Mouse (Mus musculus) embryonic facial prominence, embryonic 15.5 days (tissue): ENCODE data around the gene Steap2. TPM values are rescaled to one million over a fixed set of nuclear protein-coding genes. Genes with fewer than 3 reads are reported as not detected.
A peak's percentile ranks its signal among the peaks of the same experiment; 100 is the strongest.

Source experiments
- ATAC-seq: fragments of 200-750 bp; cut with Nextera tagmentation; 2 replicates; pipeline ENCODE4 v1.8.0; 2017; ENCODE audit warnings: low read depth, moderate TSS enrichment; ENCODE audit not compliant: insufficient number of reproducible peaks, low FRiP score, low TSS enrichment
- H3K27ac ChIP-seq: fragments of 300-500 bp; sonication (generic); replicated peaks from 2 replicates; pipeline ENCODE4 v1.5.1; 2015; ENCODE audit warnings: mild to moderate bottlenecking, inconsistent platforms
- H3K27me3 ChIP-seq: fragments of 300-500 bp; sonication (generic); 2 replicates; pipeline ENCODE4 v1.6.1; 2015; ENCODE audit warnings: inconsistent platforms
- H3K36me3 ChIP-seq: fragments of 300-500 bp; sonication (generic); 2 replicates; pipeline ENCODE4 v1.6.1; 2015; ENCODE audit warnings: mild to moderate bottlenecking, inconsistent platforms
- H3K4me1 ChIP-seq: fragments of 300-500 bp; sonication (generic); 2 replicates; pipeline ENCODE4 v1.6.1; 2015; ENCODE audit warnings: inconsistent platforms
- H3K4me2 ChIP-seq: fragments of 300-500 bp; sonication (generic); replicated peaks from 2 replicates; pipeline ENCODE4 v1.6.1; 2015; ENCODE audit warnings: mild to moderate bottlenecking, inconsistent platforms
- H3K4me3 ChIP-seq: fragments of 300-500 bp; sonication (generic); replicated peaks from 2 replicates; pipeline ENCODE4 v1.5.1; 2015; ENCODE audit warnings: mild to moderate bottlenecking, inconsistent platforms
- H3K9ac ChIP-seq: fragments of 300-500 bp; sonication (generic); 2 replicates; pipeline ENCODE4 v1.6.1; 2015; ENCODE audit warnings: inconsistent platforms
- H3K9me3 ChIP-seq: fragments of 300-500 bp; sonication (generic); replicated peaks from 2 replicates; pipeline ENCODE4 v1.6.1; 2016; ENCODE audit warnings: inconsistent platforms
- WGBS: fragments of 180-500 bp; shearing (Covaris S2); methylation state at CpG from one replicate; pipeline ENCODE4 v1.1.7; 2015; 5-methylcytosine and 5-hydroxymethylcytosine counted together
- polyA plus RNA-seq: library from polyadenylated mRNA; unstranded; fragments of >200 nt; fragmentation: Nextera tagmentation; extraction: Ambion mirVana; gene quantifications from 2 replicates; pipeline ENCODE4 v1.2.1, GENCODE M21; 2015

Gene Steap2
- 5.2 and 6.2 TPM in 2 replicates for polyA plus RNA-seq

- peak within 1 kb of the TSS; percentile 82 for H3K4me2 ChIP-seq
- no peaks in the 10 kb centered on the region for H3K4me1 ChIP-seq
- WGBS = under 1% methylated on average over 59 of the region's 66 CpGs
- H3K36me3 ChIP-seq = no peaks in the 10 kb centered on the region
- peak within 1 kb of the TSS; percentile 75 for H3K4me3 ChIP-seq
- H3K27me3 ChIP-seq = no peaks in the 10 kb centered on the region
- peak within 1 kb of the TSS; percentile 58 for H3K27ac ChIP-seq
- peak within 1 kb of the TSS; percentile 66 for H3K9ac ChIP-seq
- peak; percentile 91 for ATAC-seq
- H3K9me3 ChIP-seq = no peaks in the 10 kb centered on the region
These were observed at the start of gene Steap2 for GRCm38 (mm10) chr5:5693956-5694653. Gene Steap2 (minus strand): TSS chr5:5694578.

DNA sequence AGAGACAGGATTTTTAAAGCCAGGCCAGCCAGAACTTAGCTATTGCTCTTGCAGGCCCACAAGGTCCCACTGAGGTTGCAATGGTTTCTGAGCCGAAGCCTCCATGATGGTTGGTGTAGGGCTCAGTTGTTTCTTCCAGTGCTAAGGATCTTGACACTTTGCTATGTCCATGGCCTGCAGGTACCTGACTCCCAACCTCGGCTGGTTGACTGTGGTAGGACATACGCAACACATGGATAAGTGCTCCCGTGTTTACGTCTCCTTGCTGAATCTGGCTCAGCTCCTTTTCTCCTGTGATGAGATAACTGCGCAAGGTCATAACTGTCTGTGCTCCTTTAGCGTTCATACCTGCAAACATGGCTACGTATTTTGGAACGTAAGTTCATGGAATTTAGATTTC lies 40.1 kb upstream of the Steap2 start:
- H3K27me3 ChIP-seq = no peaks in the 10 kb centered on the region
- H3K9ac ChIP-seq = no peak overlapping the region
- H3K36me3 ChIP-seq = no peaks in the 10 kb centered on the region
- ATAC-seq = no peak
- H3K4me2 ChIP-seq = no peak overlapping the region
- no peaks in the 10 kb centered on the region for H3K4me1 ChIP-seq
- no peak overlapping the region for H3K27ac ChIP-seq
- H3K9me3 ChIP-seq = no peaks in the 10 kb centered on the region
- 95% methylated on average over 9 of the region's 9 CpGs for WGBS
- H3K4me3 ChIP-seq = no peak overlapping the region

DNA sequence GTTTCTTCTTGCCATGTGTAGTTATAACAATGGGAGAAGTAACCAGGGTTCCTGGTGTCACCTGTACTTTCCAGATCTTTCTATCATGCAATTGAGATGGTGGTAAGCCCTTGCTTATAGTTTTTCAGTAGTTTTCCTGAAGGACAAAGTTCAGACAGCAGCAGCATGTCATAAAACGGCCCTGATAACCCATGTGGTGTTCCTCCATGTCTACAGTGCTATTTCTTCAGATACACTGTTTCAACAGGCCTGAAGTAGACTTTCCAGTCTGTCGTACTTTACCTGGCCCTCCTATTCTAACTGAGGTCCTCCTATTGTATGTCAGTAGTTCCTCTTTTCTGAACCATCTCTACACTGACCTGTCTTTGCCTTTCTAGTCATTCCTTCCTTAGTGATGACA lies 38.5 kb upstream of the Steap2 start:
- Histone ChIP-seq H3K4me3 (no peak overlapping the region), H3K4me2 (no peak overlapping the region), H3K9me3 (no peaks in the 10 kb centered on the region), H3K27ac (no peak overlapping the region), H3K36me3 (no peaks in the 10 kb centered on the region), H3K27me3 (no peaks in the 10 kb centered on the region), H3K9ac (no peak overlapping the region), H3K4me1 (no peaks in the 10 kb centered on the region)
- 76% methylated on average over 2 of the region's 2 CpGs for WGBS
- no peak for ATAC-seq

DNA sequence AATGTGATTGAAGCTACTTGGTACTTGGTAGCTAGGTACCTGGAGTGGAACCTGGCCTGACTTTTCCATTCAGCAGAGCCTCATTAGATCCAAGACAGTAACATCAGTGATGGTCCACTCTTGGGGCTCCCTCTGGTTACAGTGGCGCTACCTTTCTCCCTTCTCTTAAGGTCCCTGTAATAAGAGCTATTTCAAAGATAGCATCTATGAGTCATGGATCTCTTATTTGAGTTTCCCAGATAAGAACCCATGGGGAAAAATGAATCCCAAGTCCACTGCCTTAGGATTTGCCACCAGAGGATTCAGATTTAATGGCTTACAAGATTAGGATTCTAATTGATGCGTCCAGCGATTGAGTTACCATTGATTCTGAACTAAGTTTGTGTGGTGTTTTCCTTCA lies 37.8 kb upstream of the Steap2 start:
- Histone ChIP-seq H3K27ac (no peak overlapping the region), H3K36me3 (no peaks in the 10 kb centered on the region), H3K4me3 (no peak overlapping the region), H3K9me3 (no peaks in the 10 kb centered on the region), H3K27me3 (no peaks in the 10 kb centered on the region), H3K9ac (no peak overlapping the region), H3K4me1 (no peaks in the 10 kb centered on the region), H3K4me2 (no peak overlapping the region)
- WGBS = 92% methylated on average over 3 of the region's 3 CpGs
- ATAC-seq = no peak

DNA sequence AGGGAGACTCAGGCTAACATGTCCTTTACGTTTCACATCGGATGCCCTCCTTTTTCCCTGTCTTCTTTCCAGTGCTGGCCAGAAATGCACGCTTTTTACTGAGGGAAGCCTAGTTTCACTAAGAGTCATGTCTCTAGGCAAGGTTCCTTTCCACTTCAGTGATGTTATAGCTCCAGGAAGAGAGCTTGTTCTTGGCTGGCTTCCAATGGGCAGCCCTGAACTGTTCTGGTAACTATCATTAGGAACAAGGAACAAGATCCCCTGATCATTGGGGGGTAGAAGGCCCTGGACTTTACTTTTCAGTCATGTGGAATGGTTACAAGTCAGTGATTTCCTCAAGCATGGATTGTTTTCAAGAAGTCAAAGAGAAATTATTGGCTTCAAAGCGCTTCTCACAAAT lies 35.5 kb upstream of the Steap2 start:
- H3K27ac ChIP-seq = no peak overlapping the region
- H3K27me3 ChIP-seq = no peaks in the 10 kb centered on the region
- H3K4me2 ChIP-seq = no peak overlapping the region
- ATAC-seq = no peak
- H3K4me3 ChIP-seq = no peak overlapping the region
- no peaks in the 10 kb centered on the region for H3K4me1 ChIP-seq
- 89% methylated on average over 4 of the region's 4 CpGs for WGBS
- no peaks in the 10 kb centered on the region for H3K36me3 ChIP-seq
- no peaks in the 10 kb centered on the region for H3K9me3 ChIP-seq
- H3K9ac ChIP-seq = no peak overlapping the region

DNA sequence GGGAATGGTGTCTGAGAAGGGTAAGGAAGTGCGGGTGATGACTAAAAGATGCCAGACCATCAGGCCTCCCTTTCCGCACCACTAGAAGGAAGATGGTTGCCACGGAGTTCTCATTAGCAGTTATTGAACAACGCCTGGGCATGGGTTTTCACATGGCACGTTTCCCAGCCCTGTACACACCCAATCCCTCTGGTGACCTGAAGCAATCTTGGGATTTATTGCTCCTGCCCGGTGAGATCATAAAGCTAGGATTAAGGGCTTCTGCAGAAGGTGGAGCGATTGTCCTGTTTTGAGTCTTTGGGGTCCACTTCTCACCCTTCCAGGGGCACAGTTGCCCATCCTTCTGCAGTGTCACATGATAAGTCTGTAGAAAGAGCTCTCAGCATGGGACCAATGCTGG lies 27.8 kb upstream of the Steap2 start:
- no peaks in the 10 kb centered on the region for H3K36me3 ChIP-seq
- no peaks in the 10 kb centered on the region for H3K9me3 ChIP-seq
- H3K4me3 ChIP-seq = no peak overlapping the region
- no peaks in the 10 kb centered on the region for H3K27me3 ChIP-seq
- no peak overlapping the region for H3K27ac ChIP-seq
- no peaks in the 10 kb centered on the region for H3K4me1 ChIP-seq
- no peak for ATAC-seq
- H3K9ac ChIP-seq = no peak overlapping the region
- 83% methylated on average over 7 of the region's 7 CpGs for WGBS
- H3K4me2 ChIP-seq = no peak overlapping the region

GRCm38 (mm10) chr5:5711032-5711431 lies 16.7 kb upstream of the Steap2 start:
- no peak for ATAC-seq
- Histone ChIP-seq H3K4me3 (no peak overlapping the region), H3K9ac (no peak overlapping the region), H3K36me3 (no peaks in the 10 kb centered on the region), H3K27me3 (no peaks in the 10 kb centered on the region), H3K4me2 (no peak overlapping the region), H3K4me1 (no peaks in the 10 kb centered on the region), H3K27ac (no peak overlapping the region), H3K9me3 (no peaks in the 10 kb centered on the region)
- 66% methylated on average over 4 of the region's 4 CpGs for WGBS

- H3K4me3 ChIP-seq = no peak overlapping the region
- no peak overlapping the region for H3K27ac ChIP-seq
- no peaks in the 10 kb centered on the region for H3K36me3 ChIP-seq
- WGBS = 56% methylated on average over 13 of the region's 13 CpGs
- no peak for ATAC-seq
- no peak overlapping the region for H3K4me2 ChIP-seq
- no peaks in the 10 kb centered on the region for H3K9me3 ChIP-seq
- no peak overlapping the region for H3K9ac ChIP-seq
- H3K4me1 ChIP-seq = no peaks in the 10 kb centered on the region
- H3K27me3 ChIP-seq = no peaks in the 10 kb centered on the region
These were observed 13.2 kb upstream of the Steap2 start for GRCm38 (mm10) chr5:5707341-5708278.

- Histone ChIP-seq H3K4me1 (no peaks in the 10 kb centered on the region), H3K4me2 (no peak overlapping the region), H3K9ac (no peak overlapping the region), H3K36me3 (no peaks in the 10 kb centered on the region), H3K9me3 (no peaks in the 10 kb centered on the region), H3K4me3 (no peak overlapping the region), H3K27ac (no peak overlapping the region), H3K27me3 (no peaks in the 10 kb centered on the region)
- 55% methylated on average over 2 of the region's 2 CpGs for WGBS
- no peak for ATAC-seq
These were observed 10.6 kb upstream of the Steap2 start for GRCm38 (mm10) chr5:5705019-5705418.

GRCm38 (mm10) chr5:5700386-5700785 lies 6.0 kb upstream of the Steap2 start:
- no peaks in the 10 kb centered on the region for H3K4me1 ChIP-seq
- H3K27me3 ChIP-seq = no peaks in the 10 kb centered on the region
- 71% methylated on average over 2 of the region's 2 CpGs for WGBS
- H3K36me3 ChIP-seq = no peaks in the 10 kb centered on the region
- H3K4me3 ChIP-seq = no peak overlapping the region
- no peak overlapping the region for H3K27ac ChIP-seq
- H3K9ac ChIP-seq = no peak overlapping the region
- no peak for ATAC-seq
- no peak overlapping the region for H3K4me2 ChIP-seq
- H3K9me3 ChIP-seq = no peaks in the 10 kb centered on the region

GRCm38 (mm10) chr5:5698830-5699229 lies 4.5 kb upstream of the Steap2 start:
- Histone ChIP-seq H3K4me2 (no peak overlapping the region), H3K27me3 (no peaks in the 10 kb centered on the region), H3K9me3 (no peaks in the 10 kb centered on the region), H3K4me3 (no peak overlapping the region), H3K4me1 (no peaks in the 10 kb centered on the region), H3K36me3 (no peaks in the 10 kb centered on the region), H3K27ac (no peak overlapping the region), H3K9ac (no peak overlapping the region)
- WGBS = 65% methylated on average over 3 of the region's 3 CpGs
- no peak for ATAC-seq
